Mouse (Mus musculus): ENCODE measurements around the gene Lrmda. TPM values are rescaled to one million over a fixed set of nuclear protein-coding genes. Genes with fewer than 3 reads are reported as not detected.
"Not testable (repeated sequence)": the region's sequence is repeated elsewhere in the genome, so short reads cannot be mapped to it uniquely, and the experiment has no call there.

Gene Lrmda
- total RNA-seq, 2 experiments from 2014 or later, result 3.6 to 4.9 TPM

DNA sequence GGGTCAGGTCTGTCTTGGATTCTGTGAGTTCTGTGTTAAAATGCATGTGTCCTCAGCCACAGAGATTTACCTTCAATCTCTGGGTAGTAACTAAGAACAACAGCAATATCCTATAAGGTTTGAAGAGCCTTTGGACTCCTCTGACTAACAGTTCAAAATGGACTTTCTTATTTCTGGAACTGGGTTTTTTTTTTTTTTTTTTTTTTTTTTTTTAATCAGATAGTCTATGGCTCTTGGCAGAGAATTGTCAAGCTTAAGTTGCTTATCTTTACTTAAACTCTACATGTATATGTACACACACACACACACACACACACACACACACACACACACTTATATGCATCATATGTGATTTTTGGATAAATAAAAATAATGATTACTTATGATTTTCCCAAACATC, 723.0 kb downstream of the Lrmda start:
- no peak for DNase-seq

DNA sequence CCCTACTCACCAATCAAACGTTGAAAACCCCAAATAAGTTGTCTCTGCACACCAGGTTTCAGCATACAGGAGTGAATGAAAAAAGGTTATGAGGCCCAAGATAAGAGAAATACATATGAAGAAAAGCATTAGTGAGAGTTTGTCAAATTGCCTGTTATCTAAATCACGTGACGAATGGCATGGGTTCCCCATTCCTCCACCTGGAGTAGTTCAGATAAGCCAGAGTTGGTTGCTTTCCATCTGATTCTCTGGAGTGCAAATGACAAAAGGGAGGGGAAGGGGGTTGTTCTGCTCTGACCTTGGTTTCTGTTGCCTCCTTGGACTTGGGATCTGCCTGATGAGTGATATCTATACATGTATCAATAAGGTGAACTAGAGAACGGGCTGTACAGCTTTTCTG, 723.8 kb downstream of the Lrmda start:
- no peak for DNase-seq

DNA sequence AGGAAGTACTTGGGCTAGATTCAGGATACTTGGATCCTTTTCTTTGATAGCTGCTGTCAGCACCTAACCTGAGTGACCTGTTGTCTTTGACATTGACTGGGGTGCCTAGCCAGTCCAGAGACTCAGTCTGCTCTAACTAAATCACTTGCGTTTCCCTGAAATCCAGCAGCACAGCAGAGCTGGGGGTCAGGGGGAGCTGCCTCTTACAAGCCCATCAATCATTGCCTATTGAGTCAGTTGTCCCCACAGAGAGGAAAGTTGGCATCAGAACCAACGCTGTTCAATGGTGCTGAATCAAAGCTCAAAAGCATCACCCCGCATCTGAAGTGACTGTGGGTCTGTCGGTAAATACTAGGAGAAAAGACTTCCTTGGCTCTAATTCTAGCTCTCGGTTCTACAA, 725.2 kb downstream of the Lrmda start:
- no peak for DNase-seq

DNA sequence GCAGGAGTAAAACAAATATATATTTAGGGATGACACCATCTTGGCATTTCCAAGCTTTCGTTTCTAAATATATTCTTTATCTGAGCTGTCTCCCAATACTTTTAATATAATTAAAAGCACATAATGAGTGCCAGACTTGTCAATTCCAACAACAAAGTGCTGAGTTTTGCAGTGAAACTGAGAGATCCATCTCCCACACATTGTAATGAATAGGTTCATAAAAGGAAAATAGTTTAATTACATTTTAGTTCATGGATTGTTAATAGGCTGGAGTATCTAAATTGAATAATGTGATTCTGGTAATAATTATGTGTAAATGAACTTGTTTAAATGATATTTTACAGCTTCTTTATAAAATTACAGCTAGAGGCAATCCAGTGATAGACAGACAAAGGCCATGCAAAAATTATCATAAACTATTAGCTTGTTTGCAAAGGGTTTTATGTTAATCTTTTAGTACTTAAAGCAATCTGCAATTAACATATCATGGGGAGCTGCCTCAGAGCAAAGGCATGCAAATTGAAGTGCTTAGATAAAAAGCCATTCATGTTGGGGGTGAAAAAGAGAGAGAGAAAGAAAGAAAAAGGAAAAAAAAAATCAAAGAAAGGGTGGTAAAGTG, 725.9 kb downstream of the Lrmda start:
- no peak for DNase-seq

DNA sequence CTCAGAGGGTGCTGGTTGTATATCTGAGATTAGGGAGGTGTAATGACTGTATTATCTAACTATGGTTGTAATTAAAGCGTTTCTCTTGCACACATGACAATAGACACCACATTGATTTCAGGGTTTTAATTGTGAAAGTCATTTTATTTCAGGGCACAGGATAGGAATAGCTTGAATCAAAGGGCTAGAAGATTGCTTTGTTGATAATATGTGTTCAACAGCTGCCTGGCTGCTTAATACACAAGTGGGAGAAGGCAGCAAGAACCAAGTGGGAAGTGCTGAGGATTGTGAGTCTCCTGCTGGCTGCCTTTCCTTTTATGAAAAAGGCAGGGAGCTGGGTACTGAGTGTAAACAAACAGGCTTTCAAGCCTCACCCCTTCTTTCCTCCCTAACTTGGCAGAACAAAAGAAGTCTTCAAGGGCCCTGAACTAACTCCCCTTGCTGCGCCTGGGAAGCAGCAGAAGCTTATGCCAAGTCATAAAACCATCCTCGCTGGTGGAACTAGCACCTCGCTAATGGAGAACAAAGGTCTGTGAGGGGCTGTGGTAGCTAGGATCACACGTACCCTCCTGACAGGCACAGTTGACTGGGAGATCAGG, 726.5 kb downstream of the Lrmda start:
- DNase-seq, result no peak

DNA sequence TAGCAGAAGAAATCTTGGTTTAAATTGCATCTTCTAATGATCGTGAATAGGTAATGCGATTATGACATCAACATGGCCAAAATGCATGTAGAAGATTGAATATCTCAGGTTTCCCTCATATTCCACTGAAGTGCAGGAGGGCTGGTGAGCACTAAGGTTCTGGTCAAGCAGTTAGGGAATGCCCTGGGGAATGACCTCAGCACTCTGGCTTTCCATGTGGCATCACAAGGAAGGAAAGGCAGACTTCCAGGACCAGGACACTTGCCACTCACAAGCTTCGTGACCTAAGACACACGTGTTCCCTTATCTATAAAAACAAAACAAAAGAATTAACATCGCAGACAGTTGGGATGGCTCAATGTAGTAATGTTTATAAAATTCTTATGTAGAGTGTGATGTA, 728.3 kb downstream of the Lrmda start:
- DNase-seq, result no peak

DNA sequence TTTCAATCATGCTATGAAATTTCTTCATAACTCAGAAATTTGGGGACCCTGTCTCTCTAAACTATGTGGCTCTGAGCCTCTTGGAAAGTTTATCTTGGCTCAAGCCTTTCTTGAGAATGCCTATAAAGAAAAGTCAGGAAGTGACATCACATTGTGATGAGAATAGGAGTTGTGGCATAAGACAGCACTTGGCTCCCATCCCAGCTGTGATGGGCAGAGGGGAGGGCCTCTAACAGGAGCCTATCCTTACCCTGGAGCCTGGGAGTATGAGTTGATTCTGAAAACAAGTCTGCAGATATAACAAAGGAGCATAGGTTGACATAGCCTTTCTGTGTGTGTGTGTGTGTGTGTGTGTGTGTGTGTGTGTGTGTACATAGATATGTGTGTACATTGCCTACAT, 730.9 kb downstream of the Lrmda start:
- peak; percentile 13 for DNase-seq

DNA sequence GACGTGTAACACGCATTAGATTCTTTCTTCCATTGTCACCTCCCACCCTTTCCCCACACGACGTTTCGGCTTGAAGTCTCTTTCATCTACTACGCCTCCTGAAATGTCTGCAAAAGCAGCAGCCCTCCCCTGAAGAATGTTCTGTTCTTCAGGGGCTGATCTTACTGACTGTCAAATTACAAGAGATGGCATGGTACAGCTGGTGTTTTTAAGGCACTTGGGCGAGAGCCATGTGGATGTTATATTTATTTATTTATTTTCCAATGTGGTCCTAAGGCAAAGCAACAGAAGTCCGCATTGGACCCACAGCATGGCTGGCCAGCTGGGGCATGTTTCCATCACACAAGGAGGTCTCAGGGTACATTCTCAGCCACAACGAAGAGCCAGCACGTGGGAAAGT, 731.8 kb downstream of the Lrmda start:
- DNase-seq, result no peak

DNA sequence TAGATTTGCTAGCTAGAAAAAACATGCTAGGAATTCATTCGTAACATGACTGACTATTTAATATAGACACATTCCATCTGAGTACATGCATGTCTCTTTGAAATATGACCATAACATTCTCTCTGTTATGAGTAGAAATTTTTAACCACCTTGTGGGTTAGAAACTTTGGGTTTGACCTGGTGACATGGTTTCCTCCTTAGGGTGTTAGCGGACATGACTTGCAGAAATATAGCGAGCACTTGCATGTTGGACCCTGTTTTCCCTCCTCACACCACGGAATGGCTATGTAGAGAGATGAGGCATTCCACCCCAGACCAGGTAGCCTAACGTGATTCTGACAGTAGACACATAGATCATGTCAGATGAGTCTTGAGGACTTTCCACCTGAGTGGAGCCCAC, 735.1 kb downstream of the Lrmda start:
- DNase-seq, result no peak

DNA sequence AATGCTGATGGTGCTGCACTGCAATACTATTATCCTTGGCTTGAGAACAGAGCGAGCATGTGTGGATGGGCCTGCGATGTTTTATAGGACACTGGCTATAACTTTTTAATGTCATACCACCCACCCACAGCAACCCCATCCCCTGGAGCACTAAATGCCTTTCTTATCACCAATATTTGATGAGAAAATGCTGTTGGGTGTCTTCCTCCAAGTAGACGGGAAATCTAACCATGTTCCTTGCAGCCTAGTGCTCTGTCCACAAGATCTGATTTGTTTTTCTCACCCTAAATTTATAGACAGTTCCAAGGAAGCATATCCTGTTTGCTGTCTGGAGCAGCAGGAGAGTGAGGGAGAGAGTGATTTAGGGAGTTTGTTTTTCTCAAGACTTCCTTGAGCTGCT, 738.0 kb downstream of the Lrmda start:
- no peak for DNase-seq

DNA sequence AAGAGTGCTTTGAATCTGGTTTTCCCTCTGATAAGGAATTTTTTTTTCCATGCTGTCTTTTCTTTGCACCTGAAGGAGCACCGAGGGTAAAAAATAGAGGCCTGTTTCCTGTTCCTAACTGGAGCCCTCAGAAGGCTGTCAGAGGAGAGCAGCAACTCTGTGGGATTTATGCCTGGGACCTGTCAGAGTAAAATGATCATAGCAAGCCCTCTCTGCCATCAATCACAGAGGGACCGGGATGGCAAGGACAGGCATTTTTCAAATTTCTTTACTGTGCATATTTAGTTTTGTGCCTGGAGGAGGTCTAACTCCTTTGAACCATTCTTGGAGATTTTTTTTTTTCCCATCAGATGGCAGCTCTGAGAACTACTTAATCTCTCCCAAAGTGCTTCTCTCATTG, 739.7 kb downstream of the Lrmda start:
- DNase-seq, result no peak

DNA sequence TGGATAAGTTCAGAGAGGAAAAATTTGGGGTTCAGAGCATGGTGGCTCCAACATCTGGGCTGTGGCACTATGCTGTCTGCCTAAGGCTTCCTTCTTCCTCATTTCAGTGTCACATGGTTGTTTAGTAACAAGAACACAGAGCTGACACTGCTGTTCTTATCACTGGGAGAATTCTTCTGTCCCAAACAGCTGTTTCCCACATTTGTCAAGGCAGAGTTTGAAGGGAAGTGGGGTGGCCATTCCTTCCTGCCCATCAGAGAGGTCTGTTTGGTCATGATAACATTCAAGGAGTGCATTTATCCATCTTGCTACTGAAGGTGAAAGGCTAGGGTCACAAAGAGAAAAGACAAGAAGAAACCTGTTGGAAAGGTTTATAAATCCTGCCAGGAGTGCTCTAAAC, 740.2 kb downstream of the Lrmda start:
- peak; percentile 10 for DNase-seq

DNA sequence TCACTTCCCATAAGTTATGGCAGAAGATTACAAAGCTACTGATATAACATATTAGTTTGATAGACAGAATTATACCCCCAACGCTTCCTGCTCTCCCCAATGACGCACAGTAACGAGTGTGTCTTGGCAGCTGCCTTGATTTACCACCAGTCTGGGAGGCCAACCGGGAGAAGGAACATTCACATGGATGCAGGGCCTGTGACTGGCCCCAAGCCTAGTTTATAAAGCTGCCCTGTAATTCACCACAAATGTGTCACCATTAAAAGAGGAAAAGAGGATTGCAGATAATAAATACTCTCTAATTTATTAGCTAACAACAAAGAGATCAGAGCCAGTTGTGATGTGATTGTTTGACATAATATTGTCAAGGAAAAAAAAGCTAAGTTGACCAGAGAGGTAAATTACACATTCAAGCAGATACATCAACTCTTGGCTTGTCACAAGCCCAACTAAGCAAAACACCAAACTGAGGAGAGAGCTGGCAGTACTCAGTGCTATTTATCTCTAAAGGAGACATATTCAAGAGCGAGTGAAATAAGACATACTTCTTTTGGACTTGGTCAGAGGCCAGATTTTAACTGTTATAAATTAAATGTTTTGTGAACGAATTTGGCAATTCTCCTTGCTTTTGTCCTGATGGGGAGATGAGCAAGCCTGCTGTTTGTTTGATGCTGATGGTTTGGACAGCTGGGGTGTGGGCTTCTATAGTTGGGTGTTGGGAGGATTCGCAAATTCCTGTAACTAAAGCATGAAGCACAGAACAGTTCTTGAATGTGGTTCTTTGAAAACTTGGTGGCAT, 740.9 kb downstream of the Lrmda start:
- DNase-seq, result peak; percentile 49

DNA sequence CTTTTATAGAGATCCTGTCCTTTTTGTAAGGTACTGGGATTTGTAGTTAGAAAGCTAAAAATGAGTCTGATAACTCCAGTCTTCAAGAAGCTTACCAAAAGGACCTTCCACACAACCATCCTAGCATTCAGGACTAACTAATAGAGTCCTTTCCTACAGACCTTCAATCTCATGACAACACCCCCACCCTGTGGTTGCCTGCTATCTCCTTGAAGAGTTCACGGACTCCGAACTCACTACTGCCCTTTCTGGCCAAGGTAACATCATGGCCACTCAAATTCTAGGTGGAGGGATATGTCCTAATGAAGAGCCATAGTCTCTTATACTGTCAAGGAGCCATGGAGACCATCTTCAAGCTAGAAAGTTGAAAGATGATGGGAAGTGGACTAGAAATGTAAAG, 762.2 kb downstream of the Lrmda start:
- peak; percentile 30 for DNase-seq

DNA sequence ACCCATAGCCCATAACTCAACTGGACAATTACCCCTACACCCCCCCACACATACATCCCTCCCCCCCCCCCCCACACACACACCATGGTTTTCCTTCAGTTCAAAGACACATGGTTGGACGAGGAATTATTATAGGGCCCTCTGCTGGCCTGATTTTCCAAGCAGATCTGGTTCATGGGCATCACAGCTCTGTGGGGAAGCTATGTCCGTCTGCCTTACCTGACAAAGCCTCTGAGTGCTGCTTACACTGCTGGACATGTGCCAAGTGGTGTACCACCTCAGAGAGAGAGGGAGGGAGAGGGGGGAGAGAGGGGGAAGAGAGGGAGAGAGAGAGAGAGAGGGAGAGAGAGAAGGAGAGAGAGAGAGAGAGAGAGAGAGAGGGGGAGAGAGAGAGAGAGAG, 762.9 kb downstream of the Lrmda start:
- DNase-seq, result no peak

DNA sequence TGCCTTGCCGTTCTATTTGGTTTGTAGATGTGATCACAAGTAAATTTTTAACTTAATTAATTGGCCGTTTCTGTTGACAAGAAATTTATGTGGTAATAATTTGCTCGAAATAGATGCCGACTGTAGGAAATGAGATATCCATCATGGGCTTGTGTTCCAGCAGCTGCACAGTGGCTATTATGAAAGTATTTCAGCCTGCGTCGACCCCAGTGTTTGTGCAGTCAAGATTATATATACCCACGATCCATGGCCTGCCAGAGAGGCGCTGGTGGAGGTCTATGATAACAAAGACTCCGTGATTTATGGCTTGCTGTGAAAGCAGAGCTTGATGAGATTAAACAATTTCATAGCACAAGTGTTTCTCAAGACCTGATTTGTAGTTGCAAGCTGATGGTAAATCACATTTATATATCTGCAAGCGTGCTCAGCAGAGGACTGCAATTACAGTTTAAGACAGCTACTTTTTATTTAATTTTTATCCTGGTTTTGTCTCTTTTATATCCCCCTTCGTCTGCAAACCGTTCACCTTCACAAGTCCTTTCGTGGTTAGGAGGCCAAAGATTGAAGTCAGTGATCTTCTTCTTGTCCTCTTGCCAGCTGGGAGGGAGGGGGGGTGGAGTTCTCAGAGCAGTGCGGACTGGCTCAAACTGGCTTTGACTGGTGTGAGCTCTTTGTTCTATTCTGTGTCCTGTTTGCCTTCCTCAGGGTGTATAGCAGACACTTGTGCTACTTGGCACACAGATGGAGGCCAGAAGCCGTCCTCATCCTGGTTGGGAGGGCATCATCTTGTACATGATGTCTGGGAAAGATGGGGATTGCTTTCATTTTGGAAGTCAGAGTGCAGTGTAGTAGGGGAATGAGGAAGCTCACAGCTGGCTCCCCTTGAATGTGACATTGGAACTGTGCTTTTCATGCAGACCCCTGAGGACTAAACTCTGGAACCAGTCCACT, 764.0 kb downstream of the Lrmda start:
- no peak for DNase-seq

DNA sequence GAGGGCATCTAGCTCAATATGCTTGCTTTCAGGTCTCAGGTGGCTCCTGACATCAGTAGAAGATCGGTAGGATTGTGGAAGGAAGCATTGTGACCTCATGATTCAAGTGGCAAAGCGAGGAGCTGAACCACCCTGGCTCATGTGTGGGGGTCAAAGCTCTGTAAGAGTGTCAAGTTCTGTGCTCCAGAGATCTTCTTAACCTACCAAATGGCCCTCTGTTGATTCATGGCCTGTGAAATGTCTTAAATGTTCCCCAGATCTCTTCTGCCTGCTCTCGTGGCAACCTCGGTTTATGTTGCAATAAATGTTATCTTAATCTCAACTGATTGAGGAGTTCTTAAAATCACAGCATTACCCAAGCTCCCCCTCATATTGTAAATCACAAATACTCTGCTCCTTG, 780.5 kb downstream of the Lrmda start:
- no peak for DNase-seq

DNA sequence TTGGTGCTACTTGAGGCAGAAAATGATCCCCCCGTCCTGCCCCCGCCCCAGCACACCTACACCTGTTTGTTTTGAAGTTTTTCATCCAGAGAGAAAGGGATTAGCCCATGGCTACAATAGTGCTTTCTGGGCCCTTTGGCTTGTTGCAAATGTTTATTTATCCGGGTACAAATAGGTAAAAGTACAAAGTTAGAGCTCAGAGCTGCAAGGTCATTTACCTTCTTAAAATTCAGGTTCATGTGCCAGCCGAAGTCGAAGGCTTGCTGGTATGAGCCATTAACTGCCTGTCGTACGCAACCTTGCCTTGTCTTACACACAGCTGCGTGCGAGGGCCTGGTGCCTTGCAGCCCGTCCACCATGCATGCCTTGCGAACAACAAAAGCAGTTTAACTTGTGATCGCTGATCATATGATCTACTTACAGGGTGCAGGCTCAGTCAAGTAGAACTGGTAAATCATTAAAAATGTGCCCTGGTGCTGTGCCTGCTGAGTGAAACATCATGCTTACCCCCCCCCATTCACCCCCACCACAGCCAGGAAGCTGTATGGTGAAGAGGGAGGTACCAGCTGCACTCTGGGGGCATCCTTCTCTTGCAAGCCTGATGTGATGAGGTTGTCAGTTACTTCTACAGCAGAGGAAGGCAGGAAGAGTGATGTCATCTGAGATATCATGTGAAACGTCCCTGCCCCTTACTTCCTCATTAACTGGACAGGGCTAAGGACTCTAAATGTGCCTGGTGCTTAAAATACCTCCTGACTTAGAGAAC, 781.5 kb downstream of the Lrmda start:
- DNase-seq, result no peak

DNA sequence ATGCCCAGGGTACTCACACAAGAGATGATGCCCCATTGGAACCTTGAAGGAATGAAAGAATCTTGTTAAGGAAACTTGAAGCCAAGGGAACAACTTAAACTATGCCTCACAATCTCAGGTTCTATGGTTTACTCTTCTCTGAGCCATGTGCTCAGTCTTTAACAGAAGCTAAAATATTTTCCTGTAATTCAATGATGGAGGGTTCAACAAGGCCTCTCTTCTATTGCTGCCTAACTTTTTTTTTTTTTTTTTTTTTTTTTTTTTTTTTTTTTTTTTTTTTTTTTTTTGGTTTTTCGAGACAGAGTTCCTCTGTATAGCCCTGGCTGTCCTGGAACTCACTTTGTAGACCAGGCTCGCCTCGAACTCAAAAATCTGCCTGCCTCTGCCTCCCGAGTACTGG, 782.2 kb downstream of the Lrmda start:
- DNase-seq, result not testable (repeated sequence)

DNA sequence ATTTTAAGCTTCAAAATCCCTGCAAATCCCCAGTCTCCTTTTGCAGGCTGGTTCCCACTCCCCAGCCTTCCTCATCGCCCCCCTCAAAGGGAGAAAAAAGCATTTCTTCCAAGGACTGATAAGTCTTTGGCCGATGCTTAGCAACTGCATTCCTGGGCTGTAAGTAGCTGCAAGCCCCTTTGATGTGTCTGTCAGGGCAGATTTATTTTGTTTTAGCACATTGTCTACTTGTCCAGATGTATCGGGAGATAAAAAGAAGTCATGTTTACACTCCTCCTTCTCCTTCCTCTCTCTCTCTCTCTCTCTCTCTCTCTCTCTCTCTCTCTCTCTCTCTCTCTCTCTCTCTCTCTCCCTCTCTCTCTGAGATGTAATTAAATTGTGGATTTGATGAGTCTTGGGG, 787.8 kb downstream of the Lrmda start:
- no peak for DNase-seq

DNA sequence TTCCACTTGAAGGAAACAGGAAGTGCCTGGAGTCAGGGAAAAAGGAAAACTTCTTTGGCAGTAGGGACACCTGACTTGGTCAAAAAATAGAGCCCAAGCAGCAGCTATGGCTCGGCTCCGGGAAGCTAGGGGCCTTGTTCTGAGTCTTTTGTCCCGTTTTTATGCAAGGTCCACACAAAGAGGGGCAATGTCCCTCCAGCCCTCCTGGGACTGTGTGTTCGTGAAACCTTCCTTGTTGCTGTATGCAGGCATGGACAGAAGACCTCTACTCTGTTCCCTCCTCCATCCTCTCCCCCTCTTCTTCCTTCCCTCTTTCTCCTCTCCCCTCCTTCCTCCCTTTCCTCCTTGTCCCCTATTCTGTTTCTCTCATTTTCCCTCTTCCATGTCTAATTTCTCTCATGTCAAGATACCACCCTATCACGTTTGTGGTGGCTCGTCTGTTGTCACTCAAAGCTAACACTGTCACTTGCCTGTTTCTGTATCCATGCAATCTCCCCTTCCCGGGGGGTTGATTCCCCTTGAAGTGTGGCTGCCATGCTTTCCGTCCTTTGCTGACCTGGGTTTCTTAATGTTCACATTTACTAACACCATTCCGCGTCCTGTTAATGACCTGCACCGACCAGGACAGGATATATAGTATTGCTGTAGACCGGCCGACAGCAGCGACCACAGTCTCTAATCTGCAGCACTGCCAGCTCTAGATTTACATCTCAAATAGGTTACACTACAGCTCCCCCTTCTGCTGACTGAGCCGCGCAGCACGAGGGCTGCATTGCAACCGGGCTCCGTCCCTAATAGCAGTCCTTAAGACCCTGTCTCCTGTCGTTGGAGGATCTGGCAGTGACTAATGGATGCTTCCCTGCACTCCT, 788.4 kb downstream of the Lrmda start:
- DNase-seq, result peak; percentile 73

Data from adrenal gland, postnatal 10 days (tissue).